Mouse (Mus musculus): Measurements from ENCODE around the gene Cpt1a. TPM values are rescaled to one million over a fixed set of nuclear protein-coding genes. Genes with fewer than 3 reads are reported as not detected.

Cpt1a gene
- polyA plus RNA-seq, 1 experiment, result 75.7 TPM

GRCm38 (mm10) chr19:3404030-3404429 is 81.9 kb downstream of the Cpt1a start:
- H3K36me3 ChIP-seq (ENCODE audit: control insufficient read depth, insufficient read depth, low read length), result no peaks in the 10 kb centered on the region
- no peak overlapping the region for H3K27ac ChIP-seq (ENCODE audit: control insufficient read depth, insufficient read depth, low read length)
- H3K27me3 ChIP-seq (ENCODE audit: control insufficient read depth, insufficient read depth, low read length), result no peaks in the 10 kb centered on the region
- TF ChIP-seq POLR2A (IDR thresholded peaks at IDR 0.05; ENCODE audit: control insufficient read depth, extremely low read depth, insufficient read depth, low read length, poor library complexity), result no peak
- TF ChIP-seq CTCF (IDR thresholded peaks at IDR 0.05; ENCODE audit: borderline replicate concordance, control insufficient read depth, extremely low read depth, insufficient read depth, low read length, poor library complexity), result no peak
- WGBS, result 89% methylated on average over 7 of the region's 7 CpGs
- DNase-seq, result no peak
- no peaks in the 10 kb centered on the region; the same call in 1 of the 2 replicates for H3K4me1 ChIP-seq (replicated peaks; ENCODE audit: control insufficient read depth, insufficient read depth, low read length)
- H3K4me3 ChIP-seq (ENCODE audit: control insufficient read depth, insufficient read depth, low read length), result no peak overlapping the region

GRCm38 (mm10) chr19:3405531-3406281 is 83.6 kb downstream of the Cpt1a start:
- TF ChIP-seq POLR2A (IDR thresholded peaks at IDR 0.05; ENCODE audit: control insufficient read depth, extremely low read depth, insufficient read depth, low read length, poor library complexity), result no peak
- TF ChIP-seq CTCF (IDR thresholded peaks at IDR 0.05; ENCODE audit: borderline replicate concordance, control insufficient read depth, extremely low read depth, insufficient read depth, low read length, poor library complexity), result no peak
- H3K36me3 ChIP-seq (ENCODE audit: control insufficient read depth, insufficient read depth, low read length), result no peaks in the 10 kb centered on the region

GRCm38 (mm10) chr19:3414268-3414733 is 92.2 kb downstream of the Cpt1a start, which contains the start of gene Gal:
Gene Gal (minus strand): TSS chr19:3414544.
- DNase-seq, result no peak
- H3K4me3 ChIP-seq (ENCODE audit: control insufficient read depth, insufficient read depth, low read length), result no peak within 1 kb of the TSS
- WGBS, result 7% methylated on average over 37 of the region's 37 CpGs
- no peaks in the 10 kb centered on the region; the same call in 1 of the 2 replicates for H3K4me1 ChIP-seq (replicated peaks; ENCODE audit: control insufficient read depth, insufficient read depth, low read length)
- no peak within 1 kb of the TSS for H3K27ac ChIP-seq (ENCODE audit: control insufficient read depth, insufficient read depth, low read length)
- TF ChIP-seq POLR2A (IDR thresholded peaks at IDR 0.05; ENCODE audit: control insufficient read depth, extremely low read depth, insufficient read depth, low read length, poor library complexity), result no peak
- TF ChIP-seq CTCF (IDR thresholded peaks at IDR 0.05; ENCODE audit: borderline replicate concordance, control insufficient read depth, extremely low read depth, insufficient read depth, low read length, poor library complexity), result no peak
- no peaks in the 10 kb centered on the region; the same call in 1 of the 2 replicates for H3K27me3 ChIP-seq (ENCODE audit: control insufficient read depth, insufficient read depth, low read length)
- no peaks in the 10 kb centered on the region for H3K36me3 ChIP-seq (ENCODE audit: control insufficient read depth, insufficient read depth, low read length)

More at GRCm38 (mm10) chr19:3405531-3406281, 83.6 kb downstream of the Cpt1a start:
- Histone ChIP-seq H3K4me3 (ENCODE audit: control insufficient read depth, insufficient read depth, low read length) (no peak overlapping the region), H3K27ac (ENCODE audit: control insufficient read depth, insufficient read depth, low read length) (no peak overlapping the region), H3K27me3 (ENCODE audit: control insufficient read depth, insufficient read depth, low read length) (no peaks in the 10 kb centered on the region), H3K4me1 (replicated peaks; ENCODE audit: control insufficient read depth, insufficient read depth, low read length) (no peaks in the 10 kb centered on the region; the same call in 1 of the 2 replicates)
- WGBS, result 90% methylated on average over 1 of the region's 1 CpGs
- DNase-seq, result no peak

GRCm38 (mm10) chr19:3419251-3419650 is 97.1 kb downstream of the Cpt1a start:
- TF ChIP-seq POLR2A (IDR thresholded peaks at IDR 0.05; ENCODE audit: control insufficient read depth, extremely low read depth, insufficient read depth, low read length, poor library complexity) (no peak), CTCF (IDR thresholded peaks at IDR 0.05; ENCODE audit: borderline replicate concordance, control insufficient read depth, extremely low read depth, insufficient read depth, low read length, poor library complexity) (no peak)
- H3K4me1 ChIP-seq (replicated peaks; ENCODE audit: control insufficient read depth, insufficient read depth, low read length), result peaks cover 2% of the 10 kb centered on the region; the same call in 1 of the 2 replicates
- no peak overlapping the region for H3K4me3 ChIP-seq (ENCODE audit: control insufficient read depth, insufficient read depth, low read length)
- H3K36me3 ChIP-seq (ENCODE audit: control insufficient read depth, insufficient read depth, low read length), result no peaks in the 10 kb centered on the region
- no peaks in the 10 kb centered on the region; the same call in 1 of the 2 replicates for H3K27me3 ChIP-seq (ENCODE audit: control insufficient read depth, insufficient read depth, low read length)
- no peak for DNase-seq
- H3K27ac ChIP-seq (ENCODE audit: control insufficient read depth, insufficient read depth, low read length), result no peak overlapping the region
- WGBS, result 67% methylated on average over 5 of the region's 5 CpGs

GRCm38 (mm10) chr19:3422488-3422887 is 100.4 kb downstream of the Cpt1a start:
- WGBS, result 95% methylated on average over 6 of the region's 6 CpGs
- TF ChIP-seq CTCF (IDR thresholded peaks at IDR 0.05; ENCODE audit: borderline replicate concordance, control insufficient read depth, extremely low read depth, insufficient read depth, low read length, poor library complexity), result no peak
- TF ChIP-seq POLR2A (IDR thresholded peaks at IDR 0.05; ENCODE audit: control insufficient read depth, extremely low read depth, insufficient read depth, low read length, poor library complexity), result no peak

GRCm38 (mm10) chr19:3422981-3423380 is 100.8 kb downstream of the Cpt1a start:
- H3K36me3 ChIP-seq (ENCODE audit: control insufficient read depth, insufficient read depth, low read length), result no peaks in the 10 kb centered on the region
- no peaks in the 10 kb centered on the region for H3K27me3 ChIP-seq (ENCODE audit: control insufficient read depth, insufficient read depth, low read length)
- H3K4me3 ChIP-seq (ENCODE audit: control insufficient read depth, insufficient read depth, low read length), result no peak overlapping the region
- TF ChIP-seq POLR2A (IDR thresholded peaks at IDR 0.05; ENCODE audit: control insufficient read depth, extremely low read depth, insufficient read depth, low read length, poor library complexity), result no peak
- no peak for TF ChIP-seq CTCF (IDR thresholded peaks at IDR 0.05; ENCODE audit: borderline replicate concordance, control insufficient read depth, extremely low read depth, insufficient read depth, low read length, poor library complexity)
- H3K4me1 ChIP-seq (replicated peaks; ENCODE audit: control insufficient read depth, insufficient read depth, low read length), result peaks cover 2% of the 10 kb centered on the region; the same call in 1 of the 2 replicates
- 17% methylated on average over 4 of the region's 4 CpGs for WGBS
- DNase-seq, result no peak
- H3K27ac ChIP-seq (ENCODE audit: control insufficient read depth, insufficient read depth, low read length), result no peak overlapping the region

More at GRCm38 (mm10) chr19:3422488-3422887, 100.4 kb downstream of the Cpt1a start:
- no peaks in the 10 kb centered on the region for H3K36me3 ChIP-seq (ENCODE audit: control insufficient read depth, insufficient read depth, low read length)
- no peak for DNase-seq
- H3K27ac ChIP-seq (ENCODE audit: control insufficient read depth, insufficient read depth, low read length), result no peak overlapping the region
- no peak overlapping the region for H3K4me3 ChIP-seq (ENCODE audit: control insufficient read depth, insufficient read depth, low read length)
- H3K4me1 ChIP-seq (replicated peaks; ENCODE audit: control insufficient read depth, insufficient read depth, low read length), result peaks cover 2% of the 10 kb centered on the region; the same call in 1 of the 2 replicates
- no peaks in the 10 kb centered on the region for H3K27me3 ChIP-seq (ENCODE audit: control insufficient read depth, insufficient read depth, low read length)
